Mouse (Mus musculus) T-cell, adult 2 months (primary cell): ENCODE measurements around the gene Tsga8.

Experiments
- DNase-seq: peaks from one replicate; pipeline ENCODE4 v3.0.0; 2022; ENCODE audit warnings: low spot score

Gene Tsga8

DNA sequence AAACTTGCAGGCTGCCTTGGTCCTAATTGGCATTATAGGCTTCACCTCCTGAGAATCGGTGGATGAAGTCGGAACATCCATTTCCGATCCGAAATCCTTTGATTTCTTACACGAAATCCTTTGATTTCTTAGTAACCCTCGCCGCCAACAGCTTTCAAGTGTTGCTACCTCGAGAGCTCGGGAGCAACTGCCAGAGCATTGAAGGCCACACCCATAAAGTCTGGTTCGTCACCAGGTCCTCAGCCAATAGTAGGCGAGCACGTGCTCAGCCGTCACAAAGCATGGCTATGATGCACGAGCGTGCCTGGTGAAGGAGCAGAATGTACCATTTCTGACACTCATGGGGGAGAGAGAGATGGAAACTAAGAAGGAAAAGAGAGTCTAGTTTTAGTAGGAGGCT is at the start of gene Tsga8:
Gene Tsga8, minus strand, starts transcription at position 327 of the 400 bp plus-strand sequence.
- no peak for DNase-seq
